Mouse (Mus musculus): ENCODE measurements at regions not wholly inside any gene's neighbourhood (a gene's known extent, or its start where the extent isn't known, plus 50 kb on each side); places are given as distances from the start of the nearest gene placed in this dataset.

- Histone ChIP-seq H3K36me3 (no peaks in the 10 kb centered on the region), H3K27me3 (no peaks in the 10 kb centered on the region), H3K4me3 (no peak overlapping the region), H3K9ac (no peak overlapping the region), H3K27ac (0 out of 2 replicates have a peak overlapping the region, but pooled peaks have one; percentile 46), H3K9me3 (no peaks in the 10 kb centered on the region), H3K4me2 (replicated peaks) (no peak overlapping the region), H3K4me1 (no peaks in the 10 kb centered on the region)
- 64% methylated on average over 13 of the region's 13 CpGs for WGBS
- no peak for ATAC-seq (ENCODE audit: insufficient number of reproducible peaks, insufficient read depth, low FRiP score, low TSS enrichment)
These were observed 236.5 kb upstream of the Klf3 start for GRCm38 (mm10) chr5:64566451-64567390.

- H3K27me3 ChIP-seq: no peaks in the 10 kb centered on the region
- H3K9me3 ChIP-seq: no peaks in the 10 kb centered on the region
- no peaks in the 10 kb centered on the region for H3K4me1 ChIP-seq
- ATAC-seq (ENCODE audit: insufficient number of reproducible peaks, insufficient read depth, low FRiP score, low TSS enrichment): no peak
- no peak overlapping the region for H3K27ac ChIP-seq
- no peak overlapping the region for H3K4me2 ChIP-seq (replicated peaks)
- no peak overlapping the region for H3K9ac ChIP-seq
- 87% methylated on average over 5 of the region's 5 CpGs for WGBS
- no peak overlapping the region for H3K4me3 ChIP-seq
- H3K36me3 ChIP-seq: no peaks in the 10 kb centered on the region
These were observed 235.4 kb upstream of the Klf3 start for GRCm38 (mm10) chr5:64567813-64568212.

- Histone ChIP-seq H3K4me2 (replicated peaks) (no peak overlapping the region), H3K27ac (no peak overlapping the region), H3K36me3 (no peaks in the 10 kb centered on the region), H3K9ac (no peak overlapping the region), H3K9me3 (no peaks in the 10 kb centered on the region), H3K27me3 (no peaks in the 10 kb centered on the region), H3K4me3 (no peak overlapping the region), H3K4me1 (no peaks in the 10 kb centered on the region)
- WGBS: 87% methylated on average over 3 of the region's 3 CpGs
- no peak for ATAC-seq (ENCODE audit: insufficient number of reproducible peaks, insufficient read depth, low FRiP score, low TSS enrichment)
These were observed 234.9 kb upstream of the Klf3 start for GRCm38 (mm10) chr5:64568294-64568693.

GRCm38 (mm10) chr5:64574386-64574785 lies 228.8 kb upstream of the Klf3 start:
- H3K9me3 ChIP-seq: no peaks in the 10 kb centered on the region
- no peaks in the 10 kb centered on the region for H3K36me3 ChIP-seq
- 86% methylated on average over 10 of the region's 10 CpGs for WGBS
- no peaks in the 10 kb centered on the region for H3K27me3 ChIP-seq
- no peak overlapping the region for H3K9ac ChIP-seq
- no peak for ATAC-seq (ENCODE audit: insufficient number of reproducible peaks, insufficient read depth, low FRiP score, low TSS enrichment)
- no peak overlapping the region for H3K4me2 ChIP-seq (replicated peaks)
- no peak overlapping the region for H3K27ac ChIP-seq
- no peak overlapping the region for H3K4me3 ChIP-seq
- H3K4me1 ChIP-seq: peaks cover 4% of the 10 kb centered on the region; the same call in 1 of the 2 replicates

- 65% methylated on average over 6 of the region's 6 CpGs for WGBS
- no peak overlapping the region for H3K27ac ChIP-seq
- H3K27me3 ChIP-seq: no peaks in the 10 kb centered on the region
- no peak overlapping the region for H3K9ac ChIP-seq
- H3K4me2 ChIP-seq (replicated peaks): no peak overlapping the region
- no peaks in the 10 kb centered on the region for H3K9me3 ChIP-seq
- no peak for ATAC-seq (ENCODE audit: insufficient number of reproducible peaks, insufficient read depth, low FRiP score, low TSS enrichment)
- no peak overlapping the region for H3K4me3 ChIP-seq
- H3K36me3 ChIP-seq: no peaks in the 10 kb centered on the region
- peaks cover 12% of the 10 kb centered on the region for H3K4me1 ChIP-seq
These were observed 227.3 kb upstream of the Klf3 start for GRCm38 (mm10) chr5:64575896-64576295.

- Histone ChIP-seq H3K4me1 (peaks cover 15% of the 10 kb centered on the region), H3K4me3 (no peak overlapping the region), H3K36me3 (no peaks in the 10 kb centered on the region), H3K9me3 (no peaks in the 10 kb centered on the region), H3K27ac (no peak overlapping the region), H3K9ac (no peak overlapping the region), H3K4me2 (replicated peaks) (no peak overlapping the region), H3K27me3 (no peaks in the 10 kb centered on the region)
- no peak for ATAC-seq (ENCODE audit: insufficient number of reproducible peaks, insufficient read depth, low FRiP score, low TSS enrichment)
- WGBS: 71% methylated on average over 19 of the region's 19 CpGs
These were observed 226.5 kb upstream of the Klf3 start for GRCm38 (mm10) chr5:64576426-64577262.

- no peaks in the 10 kb centered on the region for H3K9me3 ChIP-seq
- no peak overlapping the region for H3K4me2 ChIP-seq (replicated peaks)
- H3K9ac ChIP-seq: no peak overlapping the region
- no peak overlapping the region for H3K27ac ChIP-seq
- no peak overlapping the region for H3K4me3 ChIP-seq
- 58% methylated on average over 7 of the region's 7 CpGs for WGBS
- peaks cover 15% of the 10 kb centered on the region for H3K4me1 ChIP-seq
- H3K36me3 ChIP-seq: no peaks in the 10 kb centered on the region
- no peak for ATAC-seq (ENCODE audit: insufficient number of reproducible peaks, insufficient read depth, low FRiP score, low TSS enrichment)
- no peaks in the 10 kb centered on the region for H3K27me3 ChIP-seq
These were observed 225.8 kb upstream of the Klf3 start for GRCm38 (mm10) chr5:64577424-64577823.

- H3K27ac ChIP-seq: no peak overlapping the region
- H3K9ac ChIP-seq: no peak overlapping the region
- no peak overlapping the region for H3K4me3 ChIP-seq
- H3K9me3 ChIP-seq: no peaks in the 10 kb centered on the region
- H3K4me2 ChIP-seq (replicated peaks): no peak overlapping the region
- H3K36me3 ChIP-seq: no peaks in the 10 kb centered on the region
- 94% methylated on average over 6 of the region's 6 CpGs for WGBS
- no peaks in the 10 kb centered on the region for H3K27me3 ChIP-seq
- ATAC-seq (ENCODE audit: insufficient number of reproducible peaks, insufficient read depth, low FRiP score, low TSS enrichment): no peak
- H3K4me1 ChIP-seq: peaks cover 15% of the 10 kb centered on the region
These were observed 224.7 kb upstream of the Klf3 start for GRCm38 (mm10) chr5:64578536-64578935.

GRCm38 (mm10) chr5:64579086-64579485 lies 224.1 kb upstream of the Klf3 start:
- Histone ChIP-seq H3K9me3 (no peaks in the 10 kb centered on the region), H3K27me3 (no peaks in the 10 kb centered on the region), H3K4me2 (replicated peaks) (no peak overlapping the region), H3K27ac (peak overlapping the region; percentile 63; the same call in 1 of the 2 replicates), H3K36me3 (no peaks in the 10 kb centered on the region), H3K4me1 (peaks cover 15% of the 10 kb centered on the region), H3K4me3 (no peak overlapping the region), H3K9ac (no peak overlapping the region)
- WGBS: 35% methylated on average over 5 of the region's 5 CpGs
- ATAC-seq (ENCODE audit: insufficient number of reproducible peaks, insufficient read depth, low FRiP score, low TSS enrichment): no peak

GRCm38 (mm10) chr5:64579494-64580339 lies 223.5 kb upstream of the Klf3 start:
- peak overlapping the region; percentile 63 for H3K27ac ChIP-seq
- no peaks in the 10 kb centered on the region for H3K36me3 ChIP-seq
- H3K4me3 ChIP-seq: no peak overlapping the region
- H3K4me1 ChIP-seq: peaks cover 15% of the 10 kb centered on the region
- no peaks in the 10 kb centered on the region for H3K9me3 ChIP-seq
- peak; percentile 74; the same call in 1 of the 2 replicates for ATAC-seq (ENCODE audit: insufficient number of reproducible peaks, insufficient read depth, low FRiP score, low TSS enrichment)
- no peak overlapping the region for H3K9ac ChIP-seq
- WGBS: 8% methylated on average over 14 of the region's 14 CpGs
- H3K4me2 ChIP-seq (replicated peaks): peak overlapping the region; percentile 25; the same call in 1 of the 2 replicates
- no peaks in the 10 kb centered on the region for H3K27me3 ChIP-seq

GRCm38 (mm10) chr5:64580340-64580723 lies 222.9 kb upstream of the Klf3 start:
- no peaks in the 10 kb centered on the region for H3K27me3 ChIP-seq
- H3K27ac ChIP-seq: peak overlapping the region; percentile 63
- no peak overlapping the region for H3K4me2 ChIP-seq (replicated peaks)
- H3K9ac ChIP-seq: no peak overlapping the region
- no peak for ATAC-seq (ENCODE audit: insufficient number of reproducible peaks, insufficient read depth, low FRiP score, low TSS enrichment)
- 70% methylated on average over 3 of the region's 3 CpGs for WGBS
- H3K4me3 ChIP-seq: no peak overlapping the region
- no peaks in the 10 kb centered on the region for H3K9me3 ChIP-seq
- no peaks in the 10 kb centered on the region for H3K36me3 ChIP-seq
- peaks cover 15% of the 10 kb centered on the region for H3K4me1 ChIP-seq
